Mouse (Mus musculus): ENCODE results near the gene Tmem219.

DNA sequence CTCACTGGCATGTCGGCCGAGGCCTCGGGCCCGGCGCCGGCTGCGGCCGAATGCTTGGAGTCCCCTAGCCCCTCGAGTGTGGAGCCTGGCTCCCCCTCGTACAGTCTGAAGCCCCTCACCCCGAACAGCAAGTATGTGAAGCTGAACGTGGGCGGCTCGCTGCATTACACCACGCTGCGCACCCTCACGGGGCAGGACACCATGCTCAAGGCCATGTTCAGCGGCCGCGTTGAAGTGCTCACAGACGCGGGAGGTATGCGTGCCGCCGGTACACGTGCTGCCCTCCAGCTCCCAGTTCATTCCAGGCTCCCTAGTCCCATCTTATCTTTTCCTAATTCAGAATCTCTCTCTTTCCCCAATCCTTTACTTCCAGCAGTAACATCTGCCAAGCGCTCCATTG lies 6.3 kb upstream of the Tmem219 start:
- TF ChIP-seq POLR2A (IDR thresholded peaks at IDR 0.05; ENCODE audit: insufficient read depth, low read depth, low read length) (no peak), CTCF (IDR thresholded peaks at IDR 0.05; ENCODE audit: insufficient read depth, low read depth, low read length) (no peak)
